Mouse (Mus musculus) cerebellum, postnatal 36 days (tissue): ENCODE results near the gene Tsc22d3.
A peak's percentile ranks its signal among the peaks of the same experiment; 100 is the strongest.
"Not testable (repeated sequence)": the region's sequence is repeated elsewhere in the genome, so short reads cannot be mapped to it uniquely, and the experiment has no call there.

ENCODE experiments used
- DNase-seq, 2 experiments: peaks; one replicate each; pipeline ENCODE4 v3.0.0; 2021 to 2022; ENCODE audit warnings: mixed read lengths in 2 of 2

The Tsc22d3 gene

GRCm38 (mm10) chrX:140526253-140526618 lies 74.2 kb downstream of the Tsc22d3 start:
- DNase-seq: no peak

- no peak for DNase-seq
Measured at GRCm38 (mm10) chrX:140525604-140526252, 74.7 kb downstream of the Tsc22d3 start.

- DNase-seq: no peak
Measured at GRCm38 (mm10) chrX:140524231-140524630, 76.2 kb downstream of the Tsc22d3 start.

GRCm38 (mm10) chrX:140522071-140522765 lies 78.2 kb downstream of the Tsc22d3 start:
- no peak for DNase-seq

GRCm38 (mm10) chrX:140520146-140521102 lies 80.0 kb downstream of the Tsc22d3 start:
- DNase-seq: peak; percentile 78 to 82

- DNase-seq: no peak
Measured at GRCm38 (mm10) chrX:140518351-140518750, 82.1 kb downstream of the Tsc22d3 start.

GRCm38 (mm10) chrX:140513379-140513778 lies 87.1 kb downstream of the Tsc22d3 start:
- DNase-seq: no peak

GRCm38 (mm10) chrX:140511687-140512651 lies 88.5 kb downstream of the Tsc22d3 start:
- DNase-seq: no peak

- DNase-seq: peak; percentile 24 to 47
Measured at GRCm38 (mm10) chrX:140510696-140511429, 89.6 kb downstream of the Tsc22d3 start.

GRCm38 (mm10) chrX:140509817-140510216 lies 90.6 kb downstream of the Tsc22d3 start:
- DNase-seq: no peak

- DNase-seq: not testable (repeated sequence)
Measured at GRCm38 (mm10) chrX:140508791-140509190, 91.7 kb downstream of the Tsc22d3 start.

GRCm38 (mm10) chrX:140507377-140507776 lies 93.1 kb downstream of the Tsc22d3 start:
- DNase-seq: no peak

- DNase-seq: no peak
Measured at GRCm38 (mm10) chrX:140506436-140507180, 93.9 kb downstream of the Tsc22d3 start.

GRCm38 (mm10) chrX:140505497-140506238 lies 94.8 kb downstream of the Tsc22d3 start:
- no peak for DNase-seq

- peak; percentile 39 to 46 for DNase-seq
Measured at GRCm38 (mm10) chrX:140503905-140504304, 96.6 kb downstream of the Tsc22d3 start.

- no peak for DNase-seq
Measured at GRCm38 (mm10) chrX:140501401-140502301, 98.8 kb downstream of the Tsc22d3 start.

GRCm38 (mm10) chrX:140500306-140500705 lies 100.2 kb downstream of the Tsc22d3 start:
- DNase-seq: no peak

GRCm38 (mm10) chrX:140498431-140498830 lies 102.0 kb downstream of the Tsc22d3 start:
- not testable (repeated sequence) for DNase-seq

- DNase-seq: no peak
Measured at GRCm38 (mm10) chrX:140494170-140494569, 106.3 kb downstream of the Tsc22d3 start.
